Mouse (Mus musculus): ENCODE data around the gene Txndc5. TPM values are rescaled to one million over a fixed set of nuclear protein-coding genes. Genes with fewer than 3 reads are reported as not detected.

Gene Txndc5
- polyA plus RNA-seq, 1 experiment from 2014 or later: 104 TPM

GRCm38 (mm10) chr13:38501314-38501713, 27.3 kb downstream of the Txndc5 start:
- Histone ChIP-seq H3K27ac (no peak overlapping the region), H3K4me3 (no peak overlapping the region), H3K27me3 (replicated peaks) (no peaks in the 10 kb centered on the region), H3K4me2 (no peak overlapping the region), H3K9me3 (replicated peaks) (no peaks in the 10 kb centered on the region), H3K4me1 (peaks cover 5% of the 10 kb centered on the region; the same call in 1 of the 2 replicates), H3K9ac (no peak overlapping the region), H3K36me3 (peaks cover 72% of the 10 kb centered on the region)
- 77% methylated on average over 12 of the region's 12 CpGs for WGBS (ENCODE audit: insufficient replicate concordance)
- no peak for ATAC-seq

- WGBS (ENCODE audit: insufficient replicate concordance): 46% methylated on average over 3 of the region's 3 CpGs
- ATAC-seq: no peak
- H3K9me3 ChIP-seq (replicated peaks): no peaks in the 10 kb centered on the region
Measured at GRCm38 (mm10) chr13:38496715-38497114, 31.9 kb downstream of the Txndc5 start.

GRCm38 (mm10) chr13:38486767-38487166, 41.9 kb downstream of the Txndc5 start:
- no peak overlapping the region for H3K27ac ChIP-seq
- no peaks in the 10 kb centered on the region for H3K27me3 ChIP-seq (replicated peaks)
- no peak overlapping the region for H3K4me3 ChIP-seq
- no peaks in the 10 kb centered on the region for H3K9me3 ChIP-seq (replicated peaks)
- no peak for ATAC-seq
- no peak overlapping the region for H3K9ac ChIP-seq
- WGBS (ENCODE audit: insufficient replicate concordance): 68% methylated on average over 6 of the region's 6 CpGs
- no peak overlapping the region for H3K4me2 ChIP-seq
- H3K36me3 ChIP-seq: no peaks in the 10 kb centered on the region
- no peaks in the 10 kb centered on the region for H3K4me1 ChIP-seq

More at GRCm38 (mm10) chr13:38496715-38497114, 31.9 kb downstream of the Txndc5 start:
- Histone ChIP-seq H3K27ac (no peak overlapping the region), H3K36me3 (peaks cover 26% of the 10 kb centered on the region), H3K4me1 (no peaks in the 10 kb centered on the region), H3K4me3 (no peak overlapping the region), H3K27me3 (replicated peaks) (no peaks in the 10 kb centered on the region), H3K4me2 (no peak overlapping the region), H3K9ac (no peak overlapping the region)

DNA sequence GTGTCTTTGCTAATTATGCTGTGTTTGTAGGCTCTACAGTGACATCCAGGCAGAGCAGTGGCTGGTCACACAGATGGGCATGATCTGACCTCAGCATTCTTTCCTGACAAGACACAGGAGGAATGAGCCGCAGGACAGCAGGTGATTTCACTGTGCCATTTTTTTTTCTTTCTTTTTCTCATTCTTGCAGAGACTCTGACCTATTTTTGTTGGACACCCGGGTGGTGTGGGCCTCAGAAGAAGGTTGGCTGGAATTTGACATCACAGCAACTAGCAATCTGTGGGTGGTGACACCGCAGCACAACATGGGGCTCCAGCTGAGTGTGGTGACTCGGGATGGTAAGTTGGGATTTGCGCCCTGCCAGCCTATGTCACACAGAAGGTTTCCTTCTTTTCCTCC, 43.9 kb downstream of the Txndc5 start:
- H3K4me2 ChIP-seq: no peak overlapping the region
- no peaks in the 10 kb centered on the region for H3K36me3 ChIP-seq
- ATAC-seq: no peak
- no peak overlapping the region for H3K27ac ChIP-seq
- 70% methylated on average over 5 of the region's 5 CpGs for WGBS (ENCODE audit: insufficient replicate concordance)
- H3K9ac ChIP-seq: no peak overlapping the region
- H3K4me3 ChIP-seq: no peak overlapping the region
- H3K9me3 ChIP-seq (replicated peaks): no peaks in the 10 kb centered on the region
- H3K27me3 ChIP-seq (replicated peaks): no peaks in the 10 kb centered on the region
- no peaks in the 10 kb centered on the region for H3K4me1 ChIP-seq

DNA sequence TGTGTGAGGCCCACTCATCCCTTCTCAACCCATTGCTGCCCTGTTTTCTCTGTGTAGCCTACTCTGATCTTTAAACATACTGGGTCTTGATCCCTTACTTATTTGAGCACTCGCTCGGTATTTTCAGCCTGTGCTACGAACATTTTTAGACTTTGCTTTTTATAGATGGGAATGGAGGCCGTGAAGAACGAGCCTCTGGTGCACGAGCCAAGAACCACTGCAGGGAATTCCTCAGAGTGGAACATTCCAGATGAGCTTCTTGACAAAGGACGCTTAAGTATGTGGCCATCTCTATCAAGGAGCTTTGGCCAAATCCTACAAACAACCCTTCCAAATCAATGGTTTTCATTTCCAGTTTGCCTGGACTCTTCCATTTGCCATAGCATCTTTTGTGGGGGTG, 47.6 kb downstream of the Txndc5 start:
- no peaks in the 10 kb centered on the region for H3K4me1 ChIP-seq
- H3K27ac ChIP-seq: no peak overlapping the region
- H3K4me3 ChIP-seq: no peak overlapping the region
- no peaks in the 10 kb centered on the region for H3K36me3 ChIP-seq
- no peaks in the 10 kb centered on the region for H3K27me3 ChIP-seq (replicated peaks)
- no peak for ATAC-seq
- no peaks in the 10 kb centered on the region for H3K9me3 ChIP-seq (replicated peaks)
- H3K4me2 ChIP-seq: no peak overlapping the region
- WGBS (ENCODE audit: insufficient replicate concordance): 79% methylated on average over 7 of the region's 7 CpGs
- H3K9ac ChIP-seq: no peak overlapping the region

DNA sequence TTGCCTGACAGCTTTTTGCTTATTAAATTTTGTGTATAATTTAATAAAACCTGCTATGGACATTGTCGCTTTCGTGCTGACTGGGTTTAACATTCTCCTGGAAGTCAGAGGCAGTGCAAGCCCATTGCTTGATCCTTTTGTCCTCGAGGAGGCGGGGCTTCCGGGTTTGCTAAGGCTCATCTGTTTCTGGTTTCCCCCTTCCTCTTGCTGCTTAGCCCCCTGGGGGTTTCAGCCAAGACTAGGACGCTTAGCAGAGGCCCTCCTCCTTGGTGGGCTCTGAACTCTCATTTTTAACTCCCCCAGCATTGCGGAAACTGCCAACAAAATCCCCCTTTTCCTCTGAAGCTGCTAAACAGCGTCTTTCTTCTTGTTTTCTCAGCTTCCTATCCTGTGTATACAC, 51.7 kb downstream of the Txndc5 start:
- H3K4me3 ChIP-seq: no peak overlapping the region
- H3K9me3 ChIP-seq (replicated peaks): no peaks in the 10 kb centered on the region
- 35% methylated on average over 8 of the region's 8 CpGs for WGBS (ENCODE audit: insufficient replicate concordance)

GRCm38 (mm10) chr13:38473497-38473896, 55.1 kb downstream of the Txndc5 start:
- Histone ChIP-seq H3K9me3 (replicated peaks) (no peaks in the 10 kb centered on the region), H3K27me3 (replicated peaks) (no peaks in the 10 kb centered on the region), H3K4me3 (no peak overlapping the region), H3K36me3 (no peaks in the 10 kb centered on the region), H3K4me2 (no peak overlapping the region), H3K9ac (no peak overlapping the region), H3K27ac (no peak overlapping the region), H3K4me1 (no peaks in the 10 kb centered on the region)
- ATAC-seq: no peak
- WGBS (ENCODE audit: insufficient replicate concordance): 69% methylated on average over 6 of the region's 6 CpGs

More for the DNA sequence above, 51.7 kb downstream of the Txndc5 start:
- Histone ChIP-seq H3K4me2 (no peak overlapping the region), H3K27me3 (replicated peaks) (no peaks in the 10 kb centered on the region), H3K27ac (no peak overlapping the region), H3K36me3 (no peaks in the 10 kb centered on the region), H3K9ac (no peak overlapping the region), H3K4me1 (no peaks in the 10 kb centered on the region)
- no peak for ATAC-seq

- H3K4me2 ChIP-seq: no peak overlapping the region
- H3K27me3 ChIP-seq (replicated peaks): no peaks in the 10 kb centered on the region
- WGBS (ENCODE audit: insufficient replicate concordance): 79% methylated on average over 4 of the region's 4 CpGs
- no peak overlapping the region for H3K4me3 ChIP-seq
- no peak overlapping the region for H3K9ac ChIP-seq
- no peaks in the 10 kb centered on the region for H3K9me3 ChIP-seq (replicated peaks)
- no peak overlapping the region for H3K27ac ChIP-seq
- no peaks in the 10 kb centered on the region for H3K4me1 ChIP-seq
- H3K36me3 ChIP-seq: no peaks in the 10 kb centered on the region
- no peak for ATAC-seq
Measured at GRCm38 (mm10) chr13:38472636-38473035, 56.0 kb downstream of the Txndc5 start.

DNA sequence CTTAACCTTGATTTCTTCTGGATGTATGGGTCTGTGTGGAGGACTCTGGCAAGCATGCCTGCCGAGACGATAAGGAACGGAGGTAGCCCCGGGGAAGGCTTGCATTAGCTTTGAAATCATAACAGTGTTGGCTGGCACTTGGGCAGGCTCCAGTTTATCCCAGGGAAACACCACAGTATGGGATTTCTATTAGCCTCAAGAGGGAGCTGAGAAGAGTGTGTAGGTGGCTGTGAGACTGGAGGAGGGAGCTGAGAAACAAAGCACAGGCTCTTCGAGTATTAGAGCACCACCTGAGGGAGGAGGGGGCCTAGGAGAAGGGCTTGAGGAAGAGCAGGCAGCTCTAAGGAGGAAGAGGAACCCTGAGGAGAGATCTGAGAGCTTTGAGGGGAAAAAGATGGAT, 57.7 kb downstream of the Txndc5 start:
- H3K4me1 ChIP-seq: no peaks in the 10 kb centered on the region
- 67% methylated on average over 5 of the region's 5 CpGs for WGBS (ENCODE audit: insufficient replicate concordance)
- no peak for ATAC-seq

DNA sequence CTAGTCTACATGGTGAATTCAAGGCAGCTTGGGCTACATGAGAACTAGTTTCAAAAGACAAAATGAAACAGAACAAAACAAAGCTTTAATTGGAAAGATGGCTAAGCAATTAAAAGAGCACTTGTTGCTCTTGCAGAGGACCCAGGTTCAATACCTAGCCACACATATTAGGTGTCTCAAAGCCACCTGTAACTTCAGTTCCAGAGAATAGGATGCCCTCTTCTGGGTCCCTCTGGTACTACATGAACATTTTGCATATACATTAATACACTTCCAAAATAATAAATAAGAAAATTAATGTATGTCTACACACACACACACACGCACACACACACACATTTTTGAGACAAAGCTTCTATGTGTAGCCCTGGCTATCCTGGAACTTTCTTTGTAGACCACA, 65.2 kb downstream of the Txndc5 start:
- Histone ChIP-seq H3K4me1 (no peaks in the 10 kb centered on the region), H3K27ac (no peak overlapping the region), H3K4me2 (no peak overlapping the region), H3K9me3 (replicated peaks) (no peaks in the 10 kb centered on the region), H3K27me3 (replicated peaks) (no peaks in the 10 kb centered on the region), H3K9ac (no peak overlapping the region), H3K4me3 (no peak overlapping the region), H3K36me3 (no peaks in the 10 kb centered on the region)
- no peak for ATAC-seq
- 61% methylated on average over 1 of the region's 1 CpGs for WGBS (ENCODE audit: insufficient replicate concordance)

More for the DNA sequence above, 57.7 kb downstream of the Txndc5 start:
- Histone ChIP-seq H3K36me3 (no peaks in the 10 kb centered on the region), H3K9me3 (replicated peaks) (no peaks in the 10 kb centered on the region), H3K27ac (no peak overlapping the region), H3K9ac (no peak overlapping the region), H3K4me3 (no peak overlapping the region), H3K27me3 (replicated peaks) (no peaks in the 10 kb centered on the region), H3K4me2 (no peak overlapping the region)

- no peak overlapping the region for H3K27ac ChIP-seq
- no peak for ATAC-seq
- no peaks in the 10 kb centered on the region for H3K4me1 ChIP-seq
- WGBS (ENCODE audit: insufficient replicate concordance): 67% methylated on average over 5 of the region's 5 CpGs
- no peaks in the 10 kb centered on the region for H3K27me3 ChIP-seq (replicated peaks)
- H3K4me3 ChIP-seq: no peak overlapping the region
- H3K36me3 ChIP-seq: no peaks in the 10 kb centered on the region
- no peak overlapping the region for H3K9ac ChIP-seq
- H3K4me2 ChIP-seq: no peak overlapping the region
- no peaks in the 10 kb centered on the region for H3K9me3 ChIP-seq (replicated peaks)
Measured at GRCm38 (mm10) chr13:38451446-38451845, 77.2 kb downstream of the Txndc5 start.
